Mouse (Mus musculus) lung, postnatal 0 days (tissue): ENCODE results near the gene 6030468B19Rik. TPM values are rescaled to one million over a fixed set of nuclear protein-coding genes. Genes with fewer than 3 reads are reported as not detected.
A peak's percentile ranks its signal among the peaks of the same experiment; 100 is the strongest.

Experiments
- ATAC-seq: fragments of 200-750 bp; cut with Nextera tagmentation; 2 replicates; pipeline ENCODE4 v1.8.0; 2017; ENCODE audit warnings: moderate library complexity
- DNase-seq: peaks from one replicate; pipeline ENCODE4 v3.0.0-alpha.2; 2016; ENCODE audit warnings: low spot score
- H3K27ac ChIP-seq: fragments of 300-500 bp; sonication (generic); 2 replicates; pipeline ENCODE4 v1.5.1; 2014; ENCODE audit warnings: antibody characterized with exemption, mild to moderate bottlenecking, low read length, mixed read lengths
- H3K27me3 ChIP-seq: fragments of 300-500 bp; sonication (generic); replicated peaks from 2 replicates; pipeline ENCODE4 v1.6.1; 2014; ENCODE audit warnings: low read length, mixed read lengths; ENCODE audit not compliant: insufficient read depth
- H3K36me3 ChIP-seq: fragments of 300-500 bp; sonication (generic); 2 replicates; pipeline ENCODE4 v1.6.1; 2014; ENCODE audit warnings: low read length, mixed read lengths; ENCODE audit not compliant: insufficient read depth
- H3K4me1 ChIP-seq: fragments of 300-500 bp; sonication (generic); 2 replicates; pipeline ENCODE4 v1.6.1; 2014; ENCODE audit warnings: antibody characterized with exemption, low read depth, low read length, mixed read lengths; ENCODE audit not compliant: insufficient read depth
- H3K4me2 ChIP-seq: fragments of 300-500 bp; sonication (generic); replicated peaks from 2 replicates; pipeline ENCODE4 v1.6.1; 2014; ENCODE audit warnings: low read depth, mild to moderate bottlenecking, low read length, moderate library complexity, mixed read lengths
- H3K4me3 ChIP-seq: fragments of 300-500 bp; sonication (generic); 2 replicates; pipeline ENCODE4 v1.5.1; 2014; ENCODE audit warnings: low read depth, low read length
- H3K9ac ChIP-seq: fragments of 300-500 bp; sonication (generic); replicated peaks from 2 replicates; pipeline ENCODE4 v1.6.1; 2014; ENCODE audit warnings: low read depth, mild to moderate bottlenecking
- H3K9me3 ChIP-seq: fragments of 300-500 bp; sonication (generic); 2 replicates; pipeline ENCODE4 v1.6.1; 2016; ENCODE audit warnings: low read length, mixed read lengths
- CTCF ChIP-seq: IDR thresholded peaks from 2 replicates; pipeline ENCODE4 v1.5.1; 2016; ENCODE audit warnings: antibody characterized with exemption, mild to moderate bottlenecking
- EP300 ChIP-seq: IDR thresholded peaks from 2 replicates; pipeline ENCODE4 v1.6.1; 2016; ENCODE audit warnings: antibody characterized with exemption, mild to moderate bottlenecking, control low read depth
- WGBS: fragments of 180-500 bp; shearing (Covaris S2); extraction: QIAGEN DNeasy Blood & Tissue Kit; methylation state at CpG from one replicate; pipeline ENCODE4 v1.1.7; 2014; 5-methylcytosine and 5-hydroxymethylcytosine counted together
- polyA plus RNA-seq: library from polyadenylated mRNA; unstranded; fragments of >200 nt; fragmentation: Nextera tagmentation; extraction: Ambion mirVana; gene quantifications from 2 replicates; pipeline ENCODE4 v1.2.1, GENCODE M21; 2015

6030468B19Rik gene
- polyA plus RNA-seq, 1 experiment from 2014 or later, result not detected

DNA sequence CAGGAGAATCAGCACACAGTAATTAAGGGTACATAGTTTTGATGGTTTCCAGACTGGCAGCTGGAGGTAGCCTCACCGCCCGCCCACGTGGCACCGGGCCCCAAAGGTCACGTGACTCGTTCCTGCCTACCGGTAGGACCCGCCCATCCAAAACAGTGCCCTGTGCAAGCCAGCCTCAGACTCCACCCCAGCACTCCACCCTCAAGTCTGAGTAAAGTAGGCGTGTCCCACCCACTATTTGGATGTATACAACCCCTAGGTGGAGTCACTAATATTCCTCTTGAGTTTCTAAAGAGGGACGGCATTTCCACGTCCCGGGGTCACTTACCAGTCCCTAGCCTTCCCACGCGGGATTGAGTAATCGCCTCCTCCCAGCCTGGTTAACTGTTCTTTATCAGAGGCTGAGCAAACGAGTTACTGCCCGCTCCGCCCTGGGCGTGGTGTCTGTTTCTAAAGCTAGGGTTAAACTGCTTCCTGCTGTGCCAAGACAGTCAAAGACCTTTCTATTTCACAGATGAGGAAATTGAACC, 16.8 kb upstream of the 6030468B19Rik start:
- no peaks in the 10 kb centered on the region for H3K27me3 ChIP-seq
- peak overlapping the region; percentile 57 for H3K4me3 ChIP-seq
- H3K9ac ChIP-seq, result peak overlapping the region; percentile 75
- peak overlapping the region; percentile 98 for H3K27ac ChIP-seq
- H3K9me3 ChIP-seq, result no peaks in the 10 kb centered on the region
- peak overlapping the region; percentile 87 for H3K4me2 ChIP-seq
- 2% methylated on average over 19 of the region's 19 CpGs for WGBS
- peaks cover 30% of the 10 kb centered on the region; the same call in 1 of the 2 replicates for H3K4me1 ChIP-seq
- TF ChIP-seq EP300, result peak; percentile 64; the same call in 1 of the 2 replicates
- TF ChIP-seq CTCF, result peak; percentile 53
- ATAC-seq, result peak; percentile 75
- DNase-seq, result peak; percentile 99
- no peaks in the 10 kb centered on the region for H3K36me3 ChIP-seq

DNA sequence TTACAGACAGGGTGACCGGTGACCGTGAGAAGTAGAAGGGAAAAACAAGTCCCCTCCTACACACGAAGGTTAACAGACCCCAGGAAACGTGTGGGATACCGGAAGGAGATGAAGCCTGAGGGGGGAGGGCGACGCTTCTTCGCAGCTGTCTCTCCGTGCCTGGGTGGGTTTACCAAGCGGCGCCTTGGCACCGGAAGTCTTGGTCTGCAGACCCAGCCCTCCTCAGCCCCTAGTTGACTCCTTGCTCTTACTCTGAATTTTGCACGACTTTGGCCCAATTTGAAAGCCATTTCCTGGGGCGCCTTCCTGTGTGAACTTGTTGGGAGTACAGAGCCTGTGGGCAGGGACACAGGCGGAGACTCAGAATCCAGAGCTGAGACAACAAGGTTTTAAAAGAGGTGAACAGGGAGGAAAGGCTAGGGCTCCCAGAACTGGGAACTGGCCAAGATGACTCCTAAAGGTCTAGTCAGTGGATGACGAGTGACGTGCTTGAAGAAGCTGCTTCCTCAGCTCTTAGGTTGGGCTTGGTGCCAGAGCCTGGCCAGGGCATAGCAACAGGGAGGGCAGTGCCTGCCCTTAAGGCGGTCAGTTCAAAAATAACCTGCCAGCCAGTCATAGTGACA, 16.1 kb upstream of the 6030468B19Rik start:
- ATAC-seq, result peak; percentile 29
- H3K9ac ChIP-seq, result peak overlapping the region; percentile 36

DNA sequence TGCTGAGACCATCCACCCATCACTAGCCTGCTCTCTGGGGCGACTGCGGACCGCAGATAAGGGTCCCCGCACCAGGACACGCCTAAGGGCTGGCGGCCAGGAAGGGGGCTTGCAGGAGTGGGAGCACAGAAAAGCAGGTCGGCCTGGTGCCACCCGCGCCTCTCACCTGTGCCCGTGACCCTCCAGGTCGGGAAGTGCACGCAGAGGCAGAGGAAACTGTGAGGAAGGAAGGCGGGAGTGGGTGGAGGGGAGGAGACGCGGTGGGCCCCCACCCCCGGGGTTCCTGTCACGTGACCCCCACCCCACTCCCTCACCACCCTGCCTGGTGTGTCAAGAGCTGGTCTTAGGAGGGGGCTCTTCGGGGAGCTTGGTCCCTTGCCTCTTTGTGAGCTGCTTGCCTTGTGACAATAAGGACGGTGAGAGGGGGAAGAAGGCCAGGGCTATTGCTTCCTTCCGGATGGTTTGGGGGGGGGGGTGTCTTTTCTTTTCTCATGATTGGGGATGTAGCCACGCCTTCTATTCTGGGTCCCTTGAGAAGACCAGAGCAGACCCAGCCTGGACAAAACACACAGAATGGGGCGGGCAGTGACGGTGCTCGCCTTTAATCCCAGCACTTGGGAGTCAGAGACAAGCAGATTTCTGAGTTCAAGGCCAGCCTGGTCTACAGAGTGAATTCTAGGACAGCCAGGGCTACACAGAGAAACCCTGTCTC, 15.3 kb upstream of the 6030468B19Rik start, which contains the start of the genes Tmc8 and Tmc6:
Tmc8 (plus strand) TSS at position 84 of the 712 bp plus-strand sequence.
Tmc6 (minus strand) TSS at position 206 of the 712 bp plus-strand sequence.
- H3K4me3 ChIP-seq, result peak within 1 kb of the TSS; percentile 57
- TF ChIP-seq EP300 (no peak), CTCF (no peak)
- peak; percentile 2; the same call in 1 of the 2 replicates for ATAC-seq
- DNase-seq, result peak; percentile 64
- WGBS, result 36% methylated on average over 24 of the region's 24 CpGs
- peak within 1 kb of the TSS; percentile 87 for H3K4me2 ChIP-seq
- H3K9ac ChIP-seq, result peak within 1 kb of the TSS; percentile 48
- H3K36me3 ChIP-seq, result no peaks in the 10 kb centered on the region
- peak within 1 kb of the TSS; percentile 98 for H3K27ac ChIP-seq
- no peaks in the 10 kb centered on the region for H3K27me3 ChIP-seq
- H3K4me1 ChIP-seq, result peaks cover 30% of the 10 kb centered on the region; the same call in 1 of the 2 replicates
- H3K9me3 ChIP-seq, result no peaks in the 10 kb centered on the region

More for the DNA sequence above, 16.1 kb upstream of the 6030468B19Rik start:
- Histone ChIP-seq H3K36me3 (no peaks in the 10 kb centered on the region), H3K4me2 (peak overlapping the region; percentile 87), H3K27me3 (no peaks in the 10 kb centered on the region), H3K27ac (peak overlapping the region; percentile 98), H3K4me1 (peaks cover 30% of the 10 kb centered on the region; the same call in 1 of the 2 replicates), H3K4me3 (peak overlapping the region; percentile 57), H3K9me3 (no peaks in the 10 kb centered on the region)
- DNase-seq, result peak; percentile 92
- TF ChIP-seq CTCF, result no peak
- peak; percentile 38; the same call in 1 of the 2 replicates for TF ChIP-seq EP300
- 6% methylated on average over 18 of the region's 18 CpGs for whole genome bisulfite sequencing

DNA sequence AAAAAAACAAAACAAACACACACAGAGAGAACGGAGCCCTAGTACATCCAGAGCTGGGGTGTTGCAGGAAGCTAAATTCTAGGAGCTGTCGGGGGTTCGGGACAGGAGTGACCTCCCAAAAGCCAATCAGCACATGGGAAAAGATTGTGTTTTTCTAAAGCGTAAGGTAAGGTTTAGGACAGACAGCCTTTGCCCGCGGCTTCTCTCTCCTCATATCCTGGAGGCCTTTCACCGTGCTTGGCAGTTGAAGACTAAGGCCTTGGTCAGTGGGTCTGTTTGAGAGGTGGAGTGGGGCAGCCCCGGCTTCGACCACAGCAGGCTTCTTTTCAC, 14.8 kb upstream of the 6030468B19Rik start:
- Histone ChIP-seq H3K9me3 (no peaks in the 10 kb centered on the region), H3K36me3 (no peaks in the 10 kb centered on the region), H3K9ac (peak overlapping the region; percentile 48), H3K4me3 (peak overlapping the region; percentile 28; the same call in 1 of the 2 replicates), H3K27me3 (no peaks in the 10 kb centered on the region), H3K4me2 (peak overlapping the region; percentile 87), H3K4me1 (peaks cover 30% of the 10 kb centered on the region; the same call in 1 of the 2 replicates), H3K27ac (peak overlapping the region; percentile 98)
- DNase-seq (no peak), ATAC-seq (no peak)
- TF ChIP-seq CTCF, result no peak
- TF ChIP-seq EP300, result no peak
- 47% methylated on average over 9 of the region's 9 CpGs for WGBS

DNA sequence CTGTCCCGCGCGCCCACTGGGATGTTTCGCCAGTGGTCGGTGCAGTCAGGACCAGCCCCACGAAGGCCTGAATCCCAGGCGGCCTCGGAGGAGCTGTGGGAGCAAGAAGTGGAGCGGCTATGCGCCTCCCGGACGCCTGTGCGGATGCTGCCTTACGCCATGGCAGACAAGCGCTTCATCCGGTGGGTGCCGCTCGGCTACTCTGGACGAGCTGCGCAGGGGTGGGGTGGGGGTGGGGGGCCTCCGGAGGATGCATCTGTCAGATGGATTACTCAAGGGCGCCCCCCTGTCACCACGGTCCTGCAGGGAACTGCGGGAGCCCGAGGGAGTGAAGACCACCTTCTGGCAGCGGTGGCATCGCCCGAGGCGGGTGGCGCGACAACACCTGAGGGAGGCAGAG, 14.4 kb upstream of the 6030468B19Rik start:
- Histone ChIP-seq H3K4me2 (peak overlapping the region; percentile 87), H3K9ac (peak overlapping the region; percentile 48), H3K4me3 (peak overlapping the region; percentile 28; the same call in 1 of the 2 replicates), H3K27ac (peak overlapping the region; percentile 98), H3K4me1 (peaks cover 30% of the 10 kb centered on the region; the same call in 1 of the 2 replicates), H3K9me3 (no peaks in the 10 kb centered on the region), H3K36me3 (no peaks in the 10 kb centered on the region), H3K27me3 (no peaks in the 10 kb centered on the region)
- DNase-seq (peak; percentile 69), ATAC-seq (no peak)
- TF ChIP-seq EP300, result no peak
- TF ChIP-seq CTCF, result peak; percentile 64
- 7% methylated on average over 30 of the region's 31 CpGs for WGBS
